Mouse (Mus musculus) layer of hippocampus, adult 9-10 months (tissue): ENCODE data around the gene Hpn.

Experiments used
- DNase-seq: peaks from one replicate; pipeline ENCODE4 v3.0.0; 2022; ENCODE audit warnings: low spot score

Hpn gene

GRCm38 (mm10) chr7:31140941-31141340 lies 25.9 kb upstream of the Hpn start:
- DNase-seq = no peak

GRCm38 (mm10) chr7:31140302-31140701 lies 25.2 kb upstream of the Hpn start:
- DNase-seq = no peak

- DNase-seq = no peak
These were observed 24.7 kb upstream of the Hpn start for GRCm38 (mm10) chr7:31139765-31140164.

- no peak for DNase-seq
These were observed 20.6 kb upstream of the Hpn start for GRCm38 (mm10) chr7:31135717-31136116.

GRCm38 (mm10) chr7:31131866-31132265 lies 16.8 kb upstream of the Hpn start:
- no peak for DNase-seq

GRCm38 (mm10) chr7:31130841-31131240 lies 15.8 kb upstream of the Hpn start:
- no peak for DNase-seq

GRCm38 (mm10) chr7:31130197-31130596 lies 15.1 kb upstream of the Hpn start:
- DNase-seq = no peak

- DNase-seq = no peak
These were observed 13.1 kb upstream of the Hpn start for GRCm38 (mm10) chr7:31128157-31128705.

GRCm38 (mm10) chr7:31126851-31127724 lies 12.0 kb upstream of the Hpn start, which contains the start of gene Scn1b:
Gene Scn1b (minus strand): TSS chr7:31127003.
- DNase-seq = no peak

- DNase-seq = no peak
These were observed 11.2 kb upstream of the Hpn start for GRCm38 (mm10) chr7:31126211-31126751.

- no peak for DNase-seq
These were observed 10.0 kb upstream of the Hpn start for GRCm38 (mm10) chr7:31125116-31125515.

- DNase-seq = no peak
These were observed 9.3 kb upstream of the Hpn start for GRCm38 (mm10) chr7:31124381-31124780.

GRCm38 (mm10) chr7:31123697-31124096 lies 8.6 kb upstream of the Hpn start:
- DNase-seq = no peak

GRCm38 (mm10) chr7:31122641-31123631 lies 7.8 kb upstream of the Hpn start:
- DNase-seq = no peak

- no peak for DNase-seq
These were observed 4.5 kb upstream of the Hpn start for GRCm38 (mm10) chr7:31119556-31119955.

GRCm38 (mm10) chr7:31118486-31118885 lies 3.4 kb upstream of the Hpn start:
- no peak for DNase-seq

- DNase-seq = no peak
These were observed 2.4 kb upstream of the Hpn start for GRCm38 (mm10) chr7:31117465-31117864.

GRCm38 (mm10) chr7:31116721-31117145 lies 1.6 kb upstream of the Hpn start:
- DNase-seq = no peak

GRCm38 (mm10) chr7:31115587-31116043 lies 525 bp upstream of the Hpn start:
- no peak for DNase-seq

- DNase-seq = no peak
These were observed 444 bp downstream of the Hpn start for GRCm38 (mm10) chr7:31114646-31115045.

GRCm38 (mm10) chr7:31113800-31114199 lies 1.3 kb downstream of the Hpn start:
- DNase-seq = no peak

- DNase-seq = no peak
These were observed 3.1 kb downstream of the Hpn start for GRCm38 (mm10) chr7:31112036-31112435.
